Mouse (Mus musculus): ENCODE measurements around the gene Nr5a1. TPM values are rescaled to one million over a fixed set of nuclear protein-coding genes. Genes with fewer than 3 reads are reported as not detected.

The Nr5a1 gene
- polyA plus RNA-seq, 1 experiment from 2014 or later = 0.04 TPM

- Histone ChIP-seq H3K9me3 (ENCODE audit: control insufficient read depth) (no peaks in the 10 kb centered on the region), H3K9ac (ENCODE audit: low read depth, low read length) (no peak overlapping the region), H3K27ac (ENCODE audit: low read depth, low read length) (no peak overlapping the region), H3K4me2 (replicated peaks; ENCODE audit: low read depth) (no peak overlapping the region), H3K36me3 (ENCODE audit: control insufficient read depth, insufficient read depth) (no peaks in the 10 kb centered on the region), H3K4me1 (replicated peaks; ENCODE audit: control insufficient read depth, insufficient read depth, low read length) (no peaks in the 10 kb centered on the region), H3K27me3 (replicated peaks; ENCODE audit: control insufficient read depth, insufficient read depth, low read length) (no peaks in the 10 kb centered on the region; the same call in 1 of the 2 replicates), H3K4me3 (ENCODE audit: low read depth, low read length) (no peak overlapping the region)
- TF ChIP-seq CTCF (IDR thresholded peaks at IDR 0.05; ENCODE audit: low read depth) = no peak
- ATAC-seq = no peak
- WGBS = 56% methylated on average over 5 of the region's 5 CpGs
These were observed 31.3 kb downstream of the Nr5a1 start for GRCm38 (mm10) chr2:38683083-38683482.

- 87% methylated on average over 5 of the region's 5 CpGs for WGBS
- no peaks in the 10 kb centered on the region for H3K9me3 ChIP-seq (ENCODE audit: control insufficient read depth)
These were observed 32.1 kb downstream of the Nr5a1 start for GRCm38 (mm10) chr2:38682209-38682608.

GRCm38 (mm10) chr2:38678947-38679346 lies 35.4 kb downstream of the Nr5a1 start:
- Histone ChIP-seq H3K27me3 (replicated peaks; ENCODE audit: control insufficient read depth, insufficient read depth, low read length) (no peaks in the 10 kb centered on the region), H3K4me3 (ENCODE audit: low read depth, low read length) (no peak overlapping the region), H3K36me3 (ENCODE audit: control insufficient read depth, insufficient read depth) (no peaks in the 10 kb centered on the region), H3K27ac (ENCODE audit: low read depth, low read length) (no peak overlapping the region), H3K4me2 (replicated peaks; ENCODE audit: low read depth) (no peak overlapping the region), H3K9me3 (ENCODE audit: control insufficient read depth) (no peaks in the 10 kb centered on the region), H3K4me1 (replicated peaks; ENCODE audit: control insufficient read depth, insufficient read depth, low read length) (no peaks in the 10 kb centered on the region), H3K9ac (ENCODE audit: low read depth, low read length) (no peak overlapping the region)
- ATAC-seq = no peak
- no peak for TF ChIP-seq CTCF (IDR thresholded peaks at IDR 0.05; ENCODE audit: low read depth)

More at GRCm38 (mm10) chr2:38682209-38682608, 32.1 kb downstream of the Nr5a1 start:
- no peak for ATAC-seq
- H3K9ac ChIP-seq (ENCODE audit: low read depth, low read length) = no peak overlapping the region
- no peaks in the 10 kb centered on the region; the same call in 1 of the 2 replicates for H3K27me3 ChIP-seq (replicated peaks; ENCODE audit: control insufficient read depth, insufficient read depth, low read length)
- H3K4me1 ChIP-seq (replicated peaks; ENCODE audit: control insufficient read depth, insufficient read depth, low read length) = no peaks in the 10 kb centered on the region
- H3K4me2 ChIP-seq (replicated peaks; ENCODE audit: low read depth) = no peak overlapping the region
- no peak overlapping the region for H3K27ac ChIP-seq (ENCODE audit: low read depth, low read length)
- H3K4me3 ChIP-seq (ENCODE audit: low read depth, low read length) = no peak overlapping the region
- no peak for TF ChIP-seq CTCF (IDR thresholded peaks at IDR 0.05; ENCODE audit: low read depth)
- H3K36me3 ChIP-seq (ENCODE audit: control insufficient read depth, insufficient read depth) = no peaks in the 10 kb centered on the region

GRCm38 (mm10) chr2:38675366-38675969 lies 38.9 kb downstream of the Nr5a1 start:
- H3K27ac ChIP-seq (ENCODE audit: low read depth, low read length) = no peak overlapping the region
- H3K9me3 ChIP-seq (ENCODE audit: control insufficient read depth) = no peaks in the 10 kb centered on the region
- H3K4me2 ChIP-seq (replicated peaks; ENCODE audit: low read depth) = no peak overlapping the region
- peak; percentile 70 for TF ChIP-seq CTCF (IDR thresholded peaks at IDR 0.05; ENCODE audit: low read depth)
- H3K27me3 ChIP-seq (replicated peaks; ENCODE audit: control insufficient read depth, insufficient read depth, low read length) = no peaks in the 10 kb centered on the region
- H3K36me3 ChIP-seq (ENCODE audit: control insufficient read depth, insufficient read depth) = no peaks in the 10 kb centered on the region
- no peaks in the 10 kb centered on the region for H3K4me1 ChIP-seq (replicated peaks; ENCODE audit: control insufficient read depth, insufficient read depth, low read length)
- ATAC-seq = no peak
- 53% methylated on average over 9 of the region's 9 CpGs for WGBS
- H3K4me3 ChIP-seq (ENCODE audit: low read depth, low read length) = no peak overlapping the region
- H3K9ac ChIP-seq (ENCODE audit: low read depth, low read length) = no peak overlapping the region

- no peaks in the 10 kb centered on the region for H3K36me3 ChIP-seq (ENCODE audit: control insufficient read depth, insufficient read depth)
- H3K27ac ChIP-seq (ENCODE audit: low read depth, low read length) = no peak overlapping the region
- H3K27me3 ChIP-seq (replicated peaks; ENCODE audit: control insufficient read depth, insufficient read depth, low read length) = no peaks in the 10 kb centered on the region; the same call in 1 of the 2 replicates
- no peaks in the 10 kb centered on the region for H3K9me3 ChIP-seq (ENCODE audit: control insufficient read depth)
- 43% methylated on average over 6 of the region's 11 CpGs for WGBS
- no peaks in the 10 kb centered on the region for H3K4me1 ChIP-seq (replicated peaks; ENCODE audit: control insufficient read depth, insufficient read depth, low read length)
- ATAC-seq = no peak
- H3K9ac ChIP-seq (ENCODE audit: low read depth, low read length) = no peak overlapping the region
- no peak overlapping the region for H3K4me2 ChIP-seq (replicated peaks; ENCODE audit: low read depth)
- TF ChIP-seq CTCF (IDR thresholded peaks at IDR 0.05; ENCODE audit: low read depth) = no peak
- H3K4me3 ChIP-seq (ENCODE audit: low read depth, low read length) = no peak overlapping the region
These were observed 41.8 kb downstream of the Nr5a1 start for GRCm38 (mm10) chr2:38672496-38672895.

- Histone ChIP-seq H3K27me3 (replicated peaks; ENCODE audit: control insufficient read depth, insufficient read depth, low read length) (no peaks in the 10 kb centered on the region; the same call in 1 of the 2 replicates), H3K4me1 (replicated peaks; ENCODE audit: control insufficient read depth, insufficient read depth, low read length) (no peaks in the 10 kb centered on the region), H3K9me3 (ENCODE audit: control insufficient read depth) (no peaks in the 10 kb centered on the region), H3K4me3 (ENCODE audit: low read depth, low read length) (no peak overlapping the region), H3K36me3 (ENCODE audit: control insufficient read depth, insufficient read depth) (no peaks in the 10 kb centered on the region), H3K4me2 (replicated peaks; ENCODE audit: low read depth) (peak overlapping the region; percentile 43), H3K9ac (ENCODE audit: low read depth, low read length) (no peak overlapping the region), H3K27ac (ENCODE audit: low read depth, low read length) (no peak overlapping the region)
- TF ChIP-seq CTCF (IDR thresholded peaks at IDR 0.05; ENCODE audit: low read depth) = peak; percentile 48
- peak; percentile 54 for ATAC-seq
- WGBS = 15% methylated on average over 17 of the region's 17 CpGs
These were observed 45.4 kb downstream of the Nr5a1 start for GRCm38 (mm10) chr2:38668802-38669580.
